Mouse (Mus musculus) neutrophil, adult 5-6 weeks (primary cell): ENCODE results near the gene Pcif1. TPM values are rescaled to one million over a fixed set of nuclear protein-coding genes. Genes with fewer than 3 reads are reported as not detected.
"Not testable (repeated sequence)": the region's sequence is repeated elsewhere in the genome, so short reads cannot be mapped to it uniquely, and the experiment has no call there.

Experiments
- ATAC-seq: fragments of 151-379, 151-347 bp; 2 replicates; pipeline ENCODE4 v1.8.0; 2017; ENCODE audit warnings: mild to moderate bottlenecking, moderate TSS enrichment; ENCODE audit not compliant: insufficient number of reproducible peaks, poor library complexity, low FRiP score, severe bottlenecking; ENCODE audit errors: extremely low read depth
- total RNA-seq: library from RNA; stranded (forward); fragments of 200-1000 nt; gene quantifications from 2 replicates; pipeline ENCODE4 v1.2.3, GENCODE M21; 2017

The Pcif1 gene
- total RNA-seq, result 59.3 and 66.9 TPM in 2 replicates

DNA sequence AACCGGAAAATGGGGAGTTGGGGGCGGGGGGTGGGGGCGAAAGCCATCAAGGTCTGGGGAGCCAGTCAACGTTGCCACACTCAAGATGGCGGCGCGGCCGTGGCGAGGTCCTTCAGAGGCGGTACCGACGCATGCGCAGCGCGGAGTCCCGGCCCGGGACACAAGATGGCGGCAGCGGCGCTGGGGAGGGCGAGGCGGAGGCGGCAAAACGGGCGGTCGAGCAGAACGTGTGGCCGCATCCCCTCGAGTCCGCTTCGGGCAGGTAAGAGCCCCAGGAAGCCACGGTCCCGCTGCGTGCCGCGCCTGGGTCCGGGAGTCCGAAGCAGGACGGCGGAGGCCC, at the start of gene Pcif1:
Gene Pcif1, plus strand, starts transcription at position 77 of the 340 bp plus-strand sequence.
- ATAC-seq, result peak; percentile 59

DNA sequence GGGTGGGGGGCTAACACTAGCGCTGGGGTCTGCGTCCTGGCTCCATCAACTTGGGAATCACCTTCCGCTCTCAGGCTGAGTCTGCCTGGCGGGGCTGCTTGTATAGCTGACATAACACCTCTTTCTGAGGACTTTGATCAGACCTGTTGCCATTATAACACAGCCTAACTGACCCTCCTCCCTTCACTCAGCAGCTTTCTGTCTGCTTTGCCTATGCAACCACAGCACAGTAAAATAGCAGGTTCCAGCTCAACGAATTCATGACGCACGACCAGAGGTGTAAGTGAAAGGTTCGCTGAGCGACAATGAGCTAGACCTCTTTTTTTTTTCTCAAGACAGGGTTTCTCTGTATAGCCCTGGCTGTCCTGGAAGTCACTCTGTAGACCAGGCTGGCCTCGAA, 48.1 kb upstream of the Pcif1 start:
- no peak for ATAC-seq

DNA sequence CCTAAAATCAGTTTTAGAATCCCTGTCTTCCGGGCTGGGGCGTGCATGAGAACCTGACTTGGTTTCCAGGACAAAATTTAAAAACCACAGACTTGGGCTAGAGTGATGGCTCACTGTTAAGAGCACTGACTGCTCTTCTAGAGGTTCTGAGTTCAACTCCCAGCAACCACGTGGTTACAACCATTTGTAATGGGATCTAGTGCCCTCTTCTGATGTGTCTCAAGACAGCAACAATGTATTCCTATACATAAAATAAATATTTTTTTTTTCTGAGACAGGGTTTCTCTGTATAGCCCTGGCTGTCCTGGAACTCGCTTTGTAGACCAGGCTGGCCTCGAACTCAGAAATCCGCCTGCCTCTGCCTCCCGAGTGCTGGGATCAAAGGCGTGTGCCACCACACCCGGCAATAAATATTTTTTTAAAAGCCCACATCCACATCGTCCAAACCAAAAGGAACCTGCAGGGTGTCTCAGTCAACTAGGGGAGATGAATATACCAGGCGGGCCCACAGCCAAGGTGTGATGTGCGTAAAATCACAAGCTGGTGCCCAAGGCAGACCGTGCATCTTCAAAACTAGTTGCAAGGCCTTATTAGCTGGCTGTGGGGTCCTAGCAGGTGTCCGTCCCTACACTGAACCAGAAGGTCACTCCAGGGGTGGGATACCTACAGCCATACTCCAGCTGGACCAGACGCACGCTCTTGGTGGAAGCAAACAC, 46.9 kb upstream of the Pcif1 start:
- ATAC-seq, result no peak

DNA sequence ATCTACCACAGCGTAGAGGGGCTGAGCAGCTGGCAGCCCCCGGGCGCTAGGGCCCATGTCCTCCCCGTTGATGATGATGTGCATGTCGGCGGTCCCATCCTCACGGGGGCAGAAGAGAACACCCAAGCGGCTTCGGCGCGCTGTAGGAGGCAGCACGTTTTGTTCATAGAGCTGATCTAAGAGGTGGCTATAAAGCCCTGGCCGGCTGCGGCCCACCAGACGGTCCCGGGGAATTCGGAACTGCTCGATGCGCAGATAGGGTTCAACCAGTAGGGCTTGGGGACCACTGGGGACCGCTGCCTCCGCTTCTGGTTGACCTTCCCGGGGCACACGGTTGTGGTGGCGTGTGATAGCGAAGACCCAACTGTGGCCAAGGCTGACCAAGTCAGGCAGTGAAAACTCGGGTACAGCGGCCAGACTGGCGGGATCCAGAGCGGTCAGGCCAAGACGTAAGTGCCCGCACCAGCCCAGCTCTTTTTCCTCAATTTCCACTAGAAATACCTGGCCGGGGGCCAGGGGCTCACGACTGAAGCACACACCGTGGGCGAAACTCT, 46.3 kb upstream of the Pcif1 start, which contains the start of gene Ctsa:
Gene Ctsa, plus strand, starts transcription at position 126 of the 554 bp plus-strand sequence.
- ATAC-seq, result peak; percentile 75

DNA sequence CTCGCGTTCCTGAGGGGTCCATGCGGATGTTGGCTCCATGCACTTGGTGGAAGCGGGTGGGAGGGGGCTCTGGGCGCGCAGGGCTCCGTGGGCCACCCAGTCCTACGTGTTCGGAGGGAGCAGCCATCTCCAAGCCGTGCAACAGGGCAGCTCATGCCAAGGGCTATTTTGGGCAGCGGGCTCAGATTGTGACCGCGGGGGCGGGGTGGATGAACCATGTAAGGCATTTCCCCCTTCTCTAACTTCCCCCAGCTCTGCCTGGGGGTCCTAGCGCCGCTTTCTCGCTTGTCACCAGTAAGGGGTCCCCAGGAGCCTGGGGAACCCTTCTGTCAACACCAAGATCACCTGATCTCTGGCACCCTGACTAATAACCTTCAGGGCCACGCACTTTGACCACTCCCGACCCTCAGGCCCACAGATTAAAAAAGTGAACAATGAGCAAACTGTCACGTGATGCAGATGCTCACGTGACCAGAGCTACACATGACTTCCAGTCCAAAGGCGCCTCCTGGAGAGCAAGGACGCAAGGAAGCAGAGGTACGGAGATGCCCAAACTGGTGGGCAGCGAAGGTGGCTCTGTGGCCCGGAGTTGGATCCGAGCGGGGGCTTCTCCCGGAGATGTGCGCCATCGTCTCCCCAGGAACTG, 45.7 kb upstream of the Pcif1 start, which contains the start of gene Neurl2:
Gene Neurl2, minus strand, starts transcription at position 143 of the 646 bp plus-strand sequence.
- peak; percentile 37 for ATAC-seq

DNA sequence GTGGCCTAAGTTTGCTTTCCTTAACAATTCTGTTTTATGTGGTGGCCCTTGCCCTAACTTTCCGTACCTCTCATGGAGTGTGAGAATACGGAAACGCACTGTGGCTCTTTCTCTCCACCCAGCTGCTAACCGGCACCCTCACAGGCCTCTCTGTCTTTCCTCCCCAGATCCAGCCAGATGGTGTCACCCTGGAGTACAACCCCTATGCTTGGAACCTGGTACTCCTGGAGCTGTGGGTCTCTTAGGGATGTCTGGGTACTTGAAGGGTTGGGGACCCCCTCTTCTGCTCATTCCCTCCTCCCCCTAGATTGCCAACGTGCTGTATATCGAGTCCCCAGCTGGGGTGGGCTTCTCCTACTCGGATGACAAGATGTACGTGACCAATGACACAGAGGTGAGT, 44.6 kb upstream of the Pcif1 start:
- ATAC-seq, result no peak

DNA sequence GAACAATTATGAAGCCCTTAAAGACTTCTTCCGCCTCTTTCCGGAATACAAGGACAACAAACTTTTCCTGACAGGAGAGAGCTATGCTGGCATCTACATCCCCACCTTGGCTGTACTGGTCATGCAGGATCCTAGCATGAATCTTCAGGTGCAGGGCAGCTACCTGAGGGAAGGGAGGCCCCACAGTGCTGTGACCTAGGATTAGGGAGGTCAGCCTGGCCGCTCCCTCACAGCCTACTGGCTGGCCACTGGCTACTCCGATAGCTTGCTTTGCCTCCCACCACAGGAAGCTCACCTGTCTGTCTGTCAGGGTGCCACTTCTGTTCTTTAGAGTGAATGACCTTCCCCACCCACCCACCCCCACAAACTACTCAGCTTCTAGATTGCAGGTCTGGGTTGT, 43.9 kb upstream of the Pcif1 start:
- no peak for ATAC-seq

DNA sequence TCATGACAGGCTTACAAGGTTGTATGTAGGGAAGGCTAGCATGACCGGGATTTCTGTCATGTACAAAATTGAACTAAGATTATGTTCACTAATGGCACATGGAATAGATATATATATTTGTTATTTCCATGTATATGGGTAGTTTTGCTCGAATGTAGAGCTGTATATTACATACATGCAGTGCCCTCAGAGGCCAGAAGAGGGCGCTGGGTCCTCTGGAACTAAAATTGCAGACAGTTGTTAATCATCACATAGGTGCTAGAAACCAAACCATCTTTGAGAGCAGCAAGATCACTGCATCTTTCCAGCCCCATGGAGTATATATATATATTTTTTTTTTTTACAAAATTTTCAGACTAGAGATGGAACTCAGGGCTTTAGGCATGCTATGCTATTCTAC, 33.3 kb upstream of the Pcif1 start:
- ATAC-seq, result no peak

DNA sequence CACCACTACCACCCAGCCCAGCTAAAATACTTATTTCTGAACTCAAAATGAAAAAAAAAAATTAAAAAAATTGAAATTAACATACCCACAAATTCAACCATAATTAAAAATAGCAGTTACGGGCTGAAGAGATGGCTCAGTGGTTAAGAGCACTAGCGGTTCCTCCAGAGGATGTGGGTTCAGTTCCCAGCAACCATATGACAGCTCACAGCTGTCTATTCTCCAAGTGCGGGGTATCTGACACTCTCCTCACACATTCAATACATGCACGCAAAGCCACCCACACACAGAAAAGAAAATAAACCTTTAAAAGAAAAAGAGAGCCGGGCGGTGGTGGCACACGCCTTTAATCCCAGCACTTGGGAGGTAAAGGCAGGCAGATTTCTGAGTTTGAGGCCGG, 29.0 kb upstream of the Pcif1 start:
- 0 out of 2 replicates have a peak, but pooled peaks have one; percentile 26 for ATAC-seq

DNA sequence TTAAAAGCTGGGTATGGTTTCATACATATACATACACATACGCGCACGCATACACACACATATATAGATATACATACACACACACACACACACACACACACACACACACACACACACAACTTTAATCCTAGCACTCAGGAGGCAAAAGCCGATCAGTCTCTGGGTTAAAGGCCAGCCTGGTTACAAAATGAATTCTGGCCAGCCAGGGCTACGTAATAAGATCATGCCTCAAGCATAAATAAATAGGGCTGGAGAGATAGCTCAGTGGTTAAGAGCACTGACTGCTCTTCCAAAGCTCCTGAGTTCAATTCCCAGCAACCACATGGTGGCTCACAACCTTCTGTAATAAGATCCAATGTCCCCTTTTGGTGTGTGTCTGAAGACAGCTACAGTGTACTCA, 23.5 kb upstream of the Pcif1 start:
- not testable (repeated sequence) for ATAC-seq

DNA sequence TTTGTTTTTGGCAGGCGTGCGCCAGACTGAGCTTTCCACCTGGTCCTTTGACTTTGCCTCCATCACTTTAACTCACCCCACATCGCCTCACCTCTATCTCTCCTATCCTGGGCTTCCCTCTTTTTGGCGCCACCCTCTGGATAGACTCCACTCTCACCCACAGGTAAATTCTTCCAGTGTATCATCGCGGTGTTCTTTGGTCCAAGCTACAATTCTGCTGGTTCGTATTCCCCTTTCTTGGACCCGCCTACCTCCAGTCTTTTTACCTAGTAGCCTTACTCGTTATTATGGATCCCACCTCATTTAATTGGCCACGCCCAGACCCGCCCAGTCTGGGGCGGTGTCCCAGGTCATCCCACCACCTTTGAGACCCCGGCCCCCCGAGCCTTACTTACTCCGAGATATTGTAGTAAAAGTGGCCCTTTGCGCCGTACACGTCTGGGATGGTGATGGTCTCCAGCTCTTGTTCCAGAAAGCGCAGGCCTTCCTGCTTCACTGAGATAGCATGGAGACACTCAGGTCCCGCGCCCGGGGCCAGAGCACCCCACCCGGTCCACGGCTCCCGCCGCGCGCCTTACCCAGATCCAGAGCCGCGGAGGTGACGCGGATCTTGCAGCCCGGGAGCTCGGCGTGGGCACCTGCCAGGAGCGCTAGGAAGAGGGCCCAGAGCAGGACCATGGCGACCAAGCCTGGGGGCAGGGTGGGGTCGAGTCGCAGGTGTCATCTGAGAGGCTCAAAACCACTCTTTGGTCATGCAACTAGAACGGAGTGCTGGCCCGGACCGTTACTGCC, 22.6 kb upstream of the Pcif1 start:
- no peak for ATAC-seq

DNA sequence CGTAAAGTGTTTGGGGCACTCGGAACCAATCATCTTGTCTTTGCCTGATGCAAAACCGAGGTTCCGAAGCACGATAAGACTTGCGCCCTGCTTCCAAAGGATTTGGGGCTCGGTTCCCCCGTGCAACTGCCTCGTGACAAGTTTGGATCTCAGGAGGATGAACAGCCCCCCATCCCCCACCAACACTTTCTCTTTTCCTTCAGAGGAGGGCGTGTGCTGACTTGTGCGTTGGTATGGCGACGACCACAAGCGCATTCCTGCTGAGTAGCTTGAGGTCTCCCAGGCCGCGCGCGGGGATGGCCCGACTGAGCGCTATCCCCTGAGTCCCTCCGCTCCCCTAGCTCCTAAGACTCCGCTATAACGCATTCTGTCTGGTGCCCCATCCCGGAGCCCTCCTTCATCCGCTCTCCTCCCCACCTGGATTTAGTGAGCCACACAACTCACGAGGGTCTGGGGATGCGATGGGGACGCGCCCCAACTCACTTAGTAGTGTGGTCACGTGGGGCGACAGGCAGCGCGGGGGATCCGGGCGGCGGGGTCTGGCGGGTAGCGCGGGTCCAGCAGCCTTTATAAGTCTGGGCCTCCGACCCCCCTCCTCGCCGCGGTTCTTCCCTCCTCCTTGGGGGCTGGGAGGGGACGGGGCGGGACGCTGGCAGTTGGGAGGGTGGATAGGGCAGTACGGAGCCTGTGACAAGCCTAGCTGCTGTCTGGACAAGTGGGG, 21.8 kb upstream of the Pcif1 start, which contains the start of gene Pltp:
Gene Pltp, minus strand, starts transcription at position 611 of the 721 bp plus-strand sequence.
- peak; percentile 34 for ATAC-seq

DNA sequence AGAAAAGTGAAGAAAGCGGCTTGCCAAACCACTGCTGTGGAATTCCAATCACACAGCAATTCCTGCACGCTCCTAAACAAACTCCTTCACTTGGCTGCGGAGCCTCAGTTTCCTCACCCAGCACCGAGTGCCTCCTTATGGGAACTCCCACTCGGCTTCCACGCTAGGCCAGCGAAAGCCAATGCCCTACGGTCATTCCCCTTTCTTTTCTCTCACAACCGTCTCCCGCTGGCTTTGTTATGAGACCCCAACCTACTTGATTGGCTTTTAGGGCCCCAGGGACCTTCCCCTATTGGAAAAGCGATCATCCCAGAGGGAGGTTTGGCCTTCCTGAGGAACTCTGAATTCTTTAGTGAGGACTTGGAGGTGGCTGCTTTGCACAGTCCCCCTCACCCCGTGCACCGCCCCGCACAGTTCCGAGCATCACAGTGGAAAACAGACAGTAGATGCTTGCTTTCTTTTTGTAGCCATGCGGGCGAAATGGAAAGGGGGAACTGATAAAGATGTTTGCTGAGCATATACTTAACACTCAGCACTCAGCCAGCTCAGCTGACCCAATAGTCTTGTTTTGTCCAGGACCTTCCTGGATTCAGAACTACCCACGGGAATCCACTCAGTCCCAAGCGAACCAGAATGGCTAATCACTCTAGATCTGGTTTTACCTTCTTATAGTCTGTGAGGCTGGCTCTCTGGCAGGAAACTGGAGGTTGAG, 21.1 kb upstream of the Pcif1 start:
- no peak for ATAC-seq

DNA sequence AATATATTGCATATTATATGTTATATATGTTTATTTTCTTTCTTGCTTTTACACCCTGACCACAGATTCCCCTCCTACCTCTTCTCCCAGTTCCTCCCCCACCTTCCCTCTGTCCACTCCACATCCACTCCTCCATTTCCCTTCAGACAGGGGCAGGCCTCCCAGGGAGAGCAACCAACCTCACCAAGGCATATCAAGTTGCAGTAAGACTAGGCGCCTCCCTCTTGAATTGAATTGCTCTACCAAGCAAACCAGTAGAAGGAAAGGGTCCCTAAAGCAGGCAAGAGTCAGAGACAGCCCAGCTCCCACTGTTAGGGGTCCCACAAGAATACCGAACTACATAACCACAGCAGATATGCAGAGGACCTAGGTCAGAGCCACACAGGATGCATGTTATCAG, 19.9 kb upstream of the Pcif1 start:
- ATAC-seq, result no peak

DNA sequence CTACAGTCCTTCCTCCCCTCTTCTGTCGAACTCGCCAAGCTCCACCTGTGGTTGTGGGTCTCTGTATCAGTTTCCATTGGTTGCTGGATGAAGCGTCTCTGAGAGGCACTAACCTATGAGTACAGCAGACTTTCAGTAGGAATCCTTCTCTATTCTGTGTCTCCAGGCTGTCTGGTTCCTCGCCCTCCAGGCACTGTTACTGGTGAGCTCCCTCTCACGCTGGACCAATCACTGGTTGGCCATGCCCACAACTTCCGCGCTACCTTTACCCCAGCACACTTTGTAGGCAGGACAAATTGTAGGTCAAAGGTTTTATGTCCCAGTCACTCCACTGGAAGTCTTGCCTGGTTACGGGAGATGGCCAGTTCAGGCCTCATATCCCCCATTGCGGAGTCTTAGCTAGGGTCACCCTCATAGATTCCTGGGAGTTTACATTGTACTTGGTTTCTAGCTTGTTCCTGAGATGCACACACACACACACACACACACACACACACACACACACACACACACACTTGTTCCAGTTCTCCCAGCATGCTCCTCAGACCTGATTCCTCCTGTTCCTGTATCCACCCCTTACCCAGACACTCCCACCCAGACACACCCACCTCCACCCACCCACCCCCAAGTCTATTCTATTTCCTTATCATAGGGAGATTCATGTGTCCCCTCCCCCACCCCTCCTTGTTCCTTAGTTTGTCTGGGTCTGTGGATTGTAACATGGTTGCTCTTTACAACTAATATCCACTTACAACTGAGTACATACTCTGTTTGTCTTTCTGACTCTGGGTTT, 19.3 kb upstream of the Pcif1 start:
- ATAC-seq, result no peak

DNA sequence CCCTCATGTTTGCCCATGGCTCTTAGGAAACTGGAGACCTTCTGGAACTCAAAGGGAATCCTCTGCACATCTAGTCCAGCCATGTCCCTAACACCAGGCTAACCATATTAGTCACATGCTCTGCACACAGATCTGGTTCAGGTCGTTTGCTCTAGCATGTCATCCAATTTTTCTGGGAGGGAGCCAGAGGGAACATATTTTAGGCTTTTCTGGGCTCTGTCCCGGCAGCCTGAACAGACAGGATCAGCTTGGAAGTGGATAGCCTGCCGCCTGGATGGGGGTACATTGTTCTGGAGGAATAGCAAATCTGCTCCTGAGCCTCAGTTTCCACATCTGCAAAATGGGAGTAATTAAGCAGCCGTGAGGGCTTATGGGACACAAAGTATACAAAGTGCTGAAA, 18.0 kb upstream of the Pcif1 start:
- ATAC-seq, result no peak

DNA sequence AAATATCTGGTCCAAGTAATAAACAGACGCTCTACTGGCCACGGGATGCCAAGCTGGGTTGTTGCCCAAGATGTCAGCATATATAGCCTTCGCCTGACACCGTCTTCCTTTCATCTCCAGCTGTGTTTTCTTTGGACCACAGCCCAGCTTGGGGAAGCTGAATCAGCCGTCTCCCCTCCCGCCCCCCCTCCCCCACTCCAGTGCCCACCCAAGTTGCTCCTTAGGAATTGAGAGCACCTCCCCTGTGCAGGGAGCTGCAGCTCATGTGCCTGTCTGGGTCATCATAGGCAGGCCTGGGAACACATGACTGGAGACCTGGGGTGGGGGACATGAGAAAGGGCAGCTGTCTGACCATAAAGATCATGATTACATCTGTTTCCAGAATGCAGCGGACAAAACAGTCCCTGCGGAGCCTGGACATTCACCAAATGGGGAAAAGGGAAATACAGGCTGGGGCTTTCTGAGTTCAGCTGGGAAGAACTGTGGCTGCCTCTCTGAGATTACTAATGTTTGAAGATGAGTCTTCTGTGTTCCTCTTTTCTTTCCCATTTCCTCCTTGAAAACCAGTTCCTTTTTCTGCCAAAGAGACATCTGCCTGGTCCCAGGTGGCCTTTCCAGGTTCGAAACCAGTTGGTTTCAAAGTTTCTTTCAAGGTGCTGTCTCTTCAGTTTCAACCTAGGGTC, 16.8 kb upstream of the Pcif1 start:
- ATAC-seq, result no peak
